Mouse (Mus musculus) ES-E14 (cell line): ENCODE data around the gene Rdh19.

Experiments used
- CHD2 ChIP-seq: IDR thresholded peaks from 2 replicates; pipeline ENCODE4 v1.6.1; 2014; ENCODE audit warnings: mild to moderate bottlenecking, low read depth, low read length, inconsistent platforms
- ZC3H11A ChIP-seq: IDR thresholded peaks from 2 replicates; pipeline ENCODE4 v1.6.1; 2012; ENCODE audit warnings: low read depth, mild to moderate bottlenecking, inconsistent platforms, low read length, borderline replicate concordance

- TF ChIP-seq ZC3H11A, result no peak
- TF ChIP-seq CHD2, result no peak
These were observed 50.1 kb downstream of the Rdh19 start for GRCm38 (mm10) chr10:127899783-127900182.
